Mouse (Mus musculus) fibroblast of lung, adult 2 months (primary cell): ENCODE measurements at regions not wholly inside any gene's neighbourhood (a gene's known extent, or its start where the extent isn't known, plus 50 kb on each side); places are given as distances from the start of the nearest gene placed in this dataset.

Source experiments
- DNase-seq: peaks from one replicate; pipeline ENCODE4 v3.0.0-alpha.2; 2011; ENCODE audit warnings: low read depth

DNA sequence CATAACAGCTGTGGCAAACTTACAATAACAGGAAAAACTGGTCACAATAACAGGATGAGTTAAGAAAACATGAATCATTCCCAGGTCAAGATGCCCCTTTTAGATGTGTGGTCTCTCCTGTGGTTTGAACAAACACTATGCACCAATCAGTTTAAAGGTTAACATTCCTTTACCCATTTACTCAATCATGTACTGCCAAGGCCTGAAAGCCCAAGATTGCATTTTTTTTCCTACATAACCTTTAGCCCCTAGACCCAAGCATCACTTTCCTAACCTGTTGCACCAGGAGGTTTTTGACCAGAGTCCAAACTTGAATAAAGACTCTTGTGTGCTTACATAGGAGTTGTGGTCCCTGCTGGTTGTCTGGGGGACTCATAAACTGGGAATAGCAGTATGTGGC is 78.3 kb downstream of the Gpr143 start:
- peak; percentile 25 for DNase-seq
